In the genomic region with DNA sequence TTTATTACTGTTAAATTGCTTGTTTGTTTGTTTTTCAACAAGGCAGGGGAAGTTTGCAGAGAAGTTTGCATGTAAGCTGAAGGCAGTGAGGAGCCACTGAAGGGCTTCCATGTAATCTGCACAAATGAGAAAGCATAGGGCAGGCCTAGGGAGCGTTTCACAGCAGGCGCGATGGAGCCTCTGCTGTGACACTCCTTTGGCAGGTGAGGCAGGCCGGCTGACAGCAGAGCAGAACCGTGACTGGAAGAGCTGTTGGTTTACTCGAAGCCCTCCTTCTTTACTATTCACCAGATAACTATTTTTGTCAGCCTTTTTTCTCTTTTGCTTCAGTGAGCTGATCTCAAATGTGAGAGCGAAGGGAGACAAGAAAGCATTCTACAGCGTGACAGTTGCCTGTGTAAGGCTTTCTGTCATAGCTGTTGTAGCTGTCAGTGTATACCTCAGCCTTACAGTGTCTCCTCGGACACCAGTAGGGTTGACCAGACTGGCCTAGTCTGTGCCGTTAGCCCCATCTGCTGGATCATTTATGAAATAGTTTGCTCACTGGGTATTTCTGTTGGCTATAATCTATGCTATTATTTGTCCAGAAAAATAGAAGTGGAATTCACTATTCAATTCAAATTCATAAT, we compare ENCODE assay signal across 7 mouse cellular contexts.
A peak's percentile ranks its signal among the peaks of the same experiment; 100 is the strongest.
DNase-seq lines count a peak whose midpoint lies in the region; ATAC-seq and TF ChIP-seq lines count a peak whose summit lies in the region.

No protein-coding gene starts in this region.

- no peaks in the 10 kb centered on the region for H3K36me3 ChIP-seq in ES-Bruce4 (ENCODE audit: control insufficient read depth, insufficient read depth, low read length, poor library complexity, severe bottlenecking)
- peaks cover 10% of the 10 kb centered on the region; the same call in 1 of the 2 replicates for H3K36me3 ChIP-seq in lung, embryonic 14.5 days (ENCODE audit: insufficient read depth)

- no peak for TF ChIP-seq EP300 in ES-Bruce4 (IDR thresholded peaks at IDR 0.05; ENCODE audit: insufficient read depth, low read depth, low read length)

- TF ChIP-seq POLR2A in ES-Bruce4 (IDR thresholded peaks at IDR 0.05; ENCODE audit: insufficient read depth, low read length) = no peak

- ATAC-seq in lung, embryonic 14.5 days (ENCODE audit: insufficient read depth) = no peak; the same call in 1 of the 2 replicates
- ATAC-seq in neutrophil, adult 5-6 weeks (ENCODE audit: extremely low read depth, insufficient number of reproducible peaks, low FRiP score, poor library complexity, severe bottlenecking) = peak; percentile 77; the same call in 1 of the 2 replicates

- H3K27ac ChIP-seq in ES-Bruce4 (ENCODE audit: insufficient read depth, low read length) = no peak overlapping the region
- no peak overlapping the region for H3K27ac ChIP-seq in lung, embryonic 14.5 days (ENCODE audit: low read depth)

- no peak overlapping the region for H3K4me2 ChIP-seq in lung, embryonic 14.5 days

- peak; percentile 34 to 43 for DNase-seq in B cell, adult 2 months
- DNase-seq in cerebellum, adult 11-12 months = peak; percentile 32
- peak; percentile 38 for DNase-seq in forelimb bud, embryonic 11.5 days (ENCODE audit: low read depth, low spot score)
- peak; percentile 55 for DNase-seq in kidney, postnatal 10 days
- DNase-seq in lung, embryonic 14.5 days = peak; percentile 83

- H3K9me3 ChIP-seq in ES-Bruce4 (replicated peaks; ENCODE audit: control insufficient read depth, insufficient read depth, low read length, poor library complexity, severe bottlenecking) = no peaks in the 10 kb centered on the region
- no peaks in the 10 kb centered on the region for H3K9me3 ChIP-seq in lung, embryonic 14.5 days (ENCODE audit: low read depth, low read length)

- TF ChIP-seq CTCF in ES-Bruce4 (IDR thresholded peaks at IDR 0.05; ENCODE audit: low read depth, low read length) = peak; percentile 57
- peak; percentile 72 for TF ChIP-seq CTCF in lung, embryonic 14.5 days (IDR thresholded peaks at IDR 0.05; ENCODE audit: low read depth)

- 39% methylated on average over 10 of the region's 10 CpGs for WGBS in lung, embryonic 14.5 days

- H3K4me1 ChIP-seq in ES-Bruce4 (ENCODE audit: control insufficient read depth, insufficient read depth, low read length) = no peaks in the 10 kb centered on the region
- no peaks in the 10 kb centered on the region for H3K4me1 ChIP-seq in lung, embryonic 14.5 days (ENCODE audit: insufficient read depth)

- H3K27me3 ChIP-seq in ES-Bruce4 (ENCODE audit: control insufficient read depth, insufficient read depth, low read length, poor library complexity, severe bottlenecking) = no peaks in the 10 kb centered on the region
- no peaks in the 10 kb centered on the region for H3K27me3 ChIP-seq in lung, embryonic 14.5 days (ENCODE audit: insufficient read depth, low read length)

- H3K9ac ChIP-seq in ES-Bruce4 (ENCODE audit: low read depth, poor library complexity, severe bottlenecking) = no peak overlapping the region
- no peak overlapping the region for H3K9ac ChIP-seq in lung, embryonic 14.5 days

- H3K4me3 ChIP-seq in ES-Bruce4 (ENCODE audit: low read depth, low read length) = no peak overlapping the region
- H3K4me3 ChIP-seq in lung, embryonic 14.5 days (ENCODE audit: low read depth, low read length) = no peak overlapping the region

Comparison
In these comparisons a context has a peak if more than half of its experiments do, and no peak if none do; other contexts are left out.
1. DNase-seq: peak in every context shown above with its lines; median percentile 83 in lung, embryonic 14.5 days; 55 in kidney, postnatal 10 days; 38 in B cell, adult 2 months; 38 in forelimb bud, embryonic 11.5 days; 32 in cerebellum, adult 11-12 months.